Mouse (Mus musculus) limb, embryonic 11.5 days (tissue): Measurements from ENCODE around the gene Napsa. TPM values are rescaled to one million over a fixed set of nuclear protein-coding genes. Genes with fewer than 3 reads are reported as not detected.

ENCODE experiments used
- ATAC-seq: fragments of 200-750 bp; cut with Nextera tagmentation; 2 replicates; pipeline ENCODE4 v1.8.0; 2017; ENCODE audit warnings: low read depth; ENCODE audit not compliant: insufficient number of reproducible peaks, low FRiP score, low TSS enrichment
- DNase-seq: peaks from one replicate; pipeline ENCODE4 v3.0.0-alpha.2; 2015; ENCODE audit warnings: low spot score
- H3K27ac ChIP-seq: fragments of 300-500 bp; sonication (generic); replicated peaks from 2 replicates; pipeline ENCODE4 v1.5.1; 2014; ENCODE audit warnings: low read depth, mild to moderate bottlenecking, low read length
- H3K27me3 ChIP-seq: fragments of 300-500 bp; sonication (generic); 2 replicates; pipeline ENCODE4 v1.6.1; 2014; ENCODE audit warnings: mild to moderate bottlenecking, low read length, mixed read lengths; ENCODE audit not compliant: control insufficient read depth, insufficient read depth
- H3K36me3 ChIP-seq: fragments of 300-500 bp; sonication (generic); 2 replicates; pipeline ENCODE4 v1.6.1; 2014; ENCODE audit warnings: mild to moderate bottlenecking, low read length, moderate library complexity, mixed read lengths; ENCODE audit not compliant: control insufficient read depth, insufficient read depth
- H3K4me1 ChIP-seq: fragments of 300-500 bp; sonication (generic); 2 replicates; pipeline ENCODE4 v1.6.1; 2014; ENCODE audit warnings: low read length, mixed read lengths; ENCODE audit not compliant: control insufficient read depth, insufficient read depth
- H3K4me2 ChIP-seq: fragments of 300-500 bp; sonication (generic); 2 replicates; pipeline ENCODE4 v1.6.1; 2014; ENCODE audit warnings: low read depth, mild to moderate bottlenecking, moderate library complexity; ENCODE audit not compliant: severe bottlenecking
- H3K4me3 ChIP-seq: fragments of 300-500 bp; sonication (generic); 2 replicates; pipeline ENCODE4 v1.5.1; 2014; ENCODE audit warnings: low read depth, low read length
- H3K9ac ChIP-seq: fragments of 300-500 bp; sonication (generic); 2 replicates; pipeline ENCODE4 v1.6.1; 2014; ENCODE audit warnings: mild to moderate bottlenecking, low read length
- H3K9me3 ChIP-seq: fragments of 300-500 bp; sonication (generic); 2 replicates; pipeline ENCODE4 v1.6.1; 2016; ENCODE audit warnings: low read length; ENCODE audit not compliant: control insufficient read depth
- WGBS: fragments of 180-500 bp; shearing (Covaris S2); extraction: QIAGEN DNeasy Blood & Tissue Kit; methylation state at CpG from one replicate; pipeline ENCODE4 v1.1.7; 2014; 5-methylcytosine and 5-hydroxymethylcytosine counted together
- polyA plus RNA-seq: library from polyadenylated mRNA; unstranded; fragments of >200 nt; fragmentation: Nextera tagmentation; extraction: Ambion mirVana; gene quantifications from 2 replicates; pipeline ENCODE4 v1.2.1, GENCODE M21; 2014

Napsa gene
- polyA plus RNA-seq, 1 experiment from 2014 or later, result 0.61 TPM

DNA sequence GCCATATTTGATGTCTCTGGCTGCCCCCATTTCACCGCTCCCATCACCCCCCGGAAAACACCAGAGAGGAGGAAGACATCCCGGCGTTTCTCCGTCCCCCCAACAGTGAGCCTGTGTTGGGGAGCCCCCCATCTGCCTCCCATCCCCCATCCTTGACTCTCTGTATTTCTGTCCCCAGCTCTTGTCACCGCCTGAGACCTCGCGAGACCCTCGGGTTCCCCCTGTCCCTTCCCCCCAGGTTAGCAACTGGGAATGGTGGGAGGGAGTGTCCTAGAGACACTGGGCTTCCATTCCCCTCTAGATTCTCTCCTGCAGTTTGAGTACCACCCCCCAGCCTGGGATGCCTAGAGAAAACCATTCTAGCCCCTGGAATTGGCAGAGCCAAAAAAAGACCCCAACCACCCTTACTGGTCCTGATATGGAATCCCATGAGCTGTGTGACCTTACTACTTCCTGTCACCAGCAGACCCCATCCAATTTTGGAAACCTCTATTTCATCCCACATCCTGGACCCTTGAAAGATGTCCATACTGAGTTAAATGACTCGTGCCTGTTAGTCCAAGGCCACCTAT is 28.6 kb downstream of the Napsa start:
- Histone ChIP-seq H3K4me2 (no peak overlapping the region), H3K9ac (no peak overlapping the region), H3K9me3 (no peaks in the 10 kb centered on the region), H3K4me1 (peaks cover 6% of the 10 kb centered on the region), H3K36me3 (no peaks in the 10 kb centered on the region), H3K27ac (no peak overlapping the region), H3K27me3 (peaks cover 28% of the 10 kb centered on the region), H3K4me3 (no peak overlapping the region)
- DNase-seq (no peak), ATAC-seq (no peak)
- 78% methylated on average over 10 of the region's 10 CpGs for WGBS

GRCm38 (mm10) chr7:44601646-44602045 is 29.5 kb downstream of the Napsa start:
- no peak overlapping the region for H3K4me2 ChIP-seq
- DNase-seq (no peak), ATAC-seq (no peak)
- WGBS, result 12% methylated on average over 19 of the region's 19 CpGs
- no peak overlapping the region for H3K9ac ChIP-seq
- H3K27me3 ChIP-seq, result peaks cover 37% of the 10 kb centered on the region
- peaks cover 6% of the 10 kb centered on the region for H3K4me1 ChIP-seq
- no peak overlapping the region for H3K4me3 ChIP-seq
- H3K9me3 ChIP-seq, result no peaks in the 10 kb centered on the region
- H3K36me3 ChIP-seq, result no peaks in the 10 kb centered on the region
- H3K27ac ChIP-seq, result no peak overlapping the region; the same call in 1 of the 2 replicates

- ATAC-seq, result no peak
- Histone ChIP-seq H3K36me3 (no peaks in the 10 kb centered on the region), H3K4me2 (no peak overlapping the region), H3K4me1 (peaks cover 6% of the 10 kb centered on the region), H3K9me3 (no peaks in the 10 kb centered on the region), H3K27me3 (peaks cover 41% of the 10 kb centered on the region), H3K4me3 (no peak overlapping the region), H3K27ac (no peak overlapping the region), H3K9ac (no peak overlapping the region)
- peak; percentile 38 for DNase-seq
- 16% methylated on average over 11 of the region's 11 CpGs for WGBS
Measured at GRCm38 (mm10) chr7:44602443-44602842, 30.3 kb downstream of the Napsa start.

DNA sequence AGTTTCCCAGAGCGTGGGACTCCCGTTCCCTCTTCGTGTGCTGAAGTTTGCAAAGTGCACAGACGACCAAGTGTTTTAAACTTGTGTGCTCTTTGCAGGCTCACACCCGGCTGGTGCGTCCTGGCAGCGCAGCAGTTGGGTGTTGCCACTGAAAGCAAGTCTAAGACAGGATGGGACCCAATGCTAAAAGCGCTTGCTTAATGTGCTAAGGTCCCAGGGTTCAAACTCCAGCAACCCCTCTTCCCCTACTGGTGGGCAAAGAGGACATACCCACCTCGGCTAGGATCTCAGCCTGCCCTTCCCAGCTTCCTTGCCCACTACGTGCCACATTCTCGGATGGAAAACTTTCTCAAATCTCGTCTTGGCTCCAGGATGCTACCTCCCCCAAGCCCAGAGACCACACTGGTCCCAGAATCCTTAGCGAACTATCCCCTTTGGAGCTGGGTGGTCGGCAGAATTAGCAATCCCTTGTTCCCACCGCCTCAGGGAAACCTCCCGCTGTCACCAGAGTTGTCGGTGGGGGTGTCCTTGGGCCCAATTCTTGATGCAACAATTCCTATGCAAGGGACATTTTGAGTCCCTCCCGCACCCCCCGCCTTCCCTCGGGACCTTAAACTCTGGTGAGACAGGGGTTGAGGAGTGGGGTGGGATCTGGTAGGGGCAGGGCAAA is 31.1 kb downstream of the Napsa start:
- 3% methylated on average over 20 of the region's 20 CpGs for WGBS
- Histone ChIP-seq H3K4me2 (peak overlapping the region; percentile 40), H3K27ac (no peak overlapping the region), H3K9ac (no peak overlapping the region), H3K4me1 (peaks cover 6% of the 10 kb centered on the region), H3K27me3 (peaks cover 43% of the 10 kb centered on the region), H3K9me3 (no peaks in the 10 kb centered on the region), H3K36me3 (no peaks in the 10 kb centered on the region), H3K4me3 (peak overlapping the region; percentile 17; the same call in 1 of the 2 replicates)
- ATAC-seq (no peak), DNase-seq (peak; percentile 30)

GRCm38 (mm10) chr7:44604139-44604606 is 32.0 kb downstream of the Napsa start:
- under 1% methylated on average over 25 of the region's 25 CpGs for WGBS
- H3K4me1 ChIP-seq, result peaks cover 6% of the 10 kb centered on the region
- 0 out of 2 replicates have a peak overlapping the region, but pooled peaks have one; percentile 18 for H3K9ac ChIP-seq
- ATAC-seq (peak; percentile 74; the same call in 1 of the 2 replicates), DNase-seq (peak; percentile 82)
- H3K36me3 ChIP-seq, result no peaks in the 10 kb centered on the region
- H3K4me3 ChIP-seq, result peak overlapping the region; percentile 17
- no peak overlapping the region for H3K27ac ChIP-seq
- H3K27me3 ChIP-seq, result peaks cover 43% of the 10 kb centered on the region
- H3K9me3 ChIP-seq, result no peaks in the 10 kb centered on the region
- H3K4me2 ChIP-seq, result peak overlapping the region; percentile 40

- Histone ChIP-seq H3K36me3 (no peaks in the 10 kb centered on the region), H3K9ac (no peak overlapping the region), H3K27me3 (peaks cover 43% of the 10 kb centered on the region), H3K4me2 (peak overlapping the region; percentile 40), H3K4me3 (peak overlapping the region; percentile 17), H3K27ac (no peak overlapping the region), H3K9me3 (no peaks in the 10 kb centered on the region), H3K4me1 (peaks cover 6% of the 10 kb centered on the region)
- ATAC-seq (no peak), DNase-seq (no peak)
- 4% methylated on average over 8 of the region's 8 CpGs for WGBS
Measured at GRCm38 (mm10) chr7:44604619-44605018, 32.4 kb downstream of the Napsa start.

- H3K9ac ChIP-seq, result no peak overlapping the region
- H3K4me3 ChIP-seq, result no peak overlapping the region
- H3K27me3 ChIP-seq, result peaks cover 43% of the 10 kb centered on the region
- no peak overlapping the region for H3K4me2 ChIP-seq
- no peaks in the 10 kb centered on the region for H3K36me3 ChIP-seq
- 42% methylated on average over 7 of the region's 7 CpGs for WGBS
- H3K9me3 ChIP-seq, result no peaks in the 10 kb centered on the region
- no peak for DNase-seq
- ATAC-seq, result no peak
- peaks cover 6% of the 10 kb centered on the region for H3K4me1 ChIP-seq
- H3K27ac ChIP-seq, result no peak overlapping the region
Measured at GRCm38 (mm10) chr7:44605436-44605835, 33.3 kb downstream of the Napsa start.

DNA sequence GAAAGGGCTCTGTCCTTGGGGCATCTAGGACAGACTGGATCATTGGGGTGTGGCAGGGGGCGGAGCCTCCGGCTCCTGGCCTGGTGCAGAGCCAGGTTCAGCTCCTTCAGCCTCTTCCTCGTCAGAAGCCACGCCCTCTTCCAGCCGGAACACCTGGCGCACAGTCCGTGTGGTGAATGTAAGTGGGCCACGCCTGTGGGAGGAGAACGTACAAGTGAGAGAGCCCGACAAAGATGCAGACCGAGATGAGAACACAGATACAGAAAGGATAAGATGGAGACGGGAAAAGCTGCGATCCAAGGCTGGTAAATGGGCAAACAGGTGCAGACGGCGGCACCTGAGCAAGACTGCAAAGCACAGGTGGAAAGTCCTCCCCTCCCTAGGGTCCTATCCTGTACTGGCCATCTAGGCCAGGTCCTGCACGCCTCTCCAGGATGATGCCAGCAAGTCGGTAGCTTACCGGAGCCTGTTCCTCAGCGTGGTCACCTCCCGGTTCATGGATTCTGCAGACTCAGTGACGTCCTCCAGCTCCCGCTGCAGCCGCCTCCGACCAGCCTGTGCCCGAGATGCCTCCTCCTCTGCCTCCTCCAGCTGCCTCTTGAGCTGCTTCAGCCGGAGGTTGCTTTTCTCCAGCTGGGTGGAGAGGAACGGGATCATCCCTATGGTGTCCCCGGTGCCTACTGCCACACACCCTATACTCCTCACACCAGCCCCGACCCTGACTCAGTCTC is 34.2 kb downstream of the Napsa start:
- H3K36me3 ChIP-seq, result no peaks in the 10 kb centered on the region
- no peaks in the 10 kb centered on the region for H3K9me3 ChIP-seq
- ATAC-seq (no peak), DNase-seq (no peak)
- H3K4me2 ChIP-seq, result no peak overlapping the region
- peaks cover 39% of the 10 kb centered on the region for H3K27me3 ChIP-seq
- H3K27ac ChIP-seq, result no peak overlapping the region
- no peak overlapping the region for H3K9ac ChIP-seq
- WGBS, result 8% methylated on average over 29 of the region's 29 CpGs
- H3K4me1 ChIP-seq, result peaks cover 6% of the 10 kb centered on the region
- H3K4me3 ChIP-seq, result no peak overlapping the region
